Mouse (Mus musculus): Measurements from ENCODE around the gene 4930415O20Rik.
A peak's percentile ranks its signal among the peaks of the same experiment; 100 is the strongest.

The 4930415O20Rik gene

GRCm38 (mm10) chr15:98570873-98571538, at the start of gene 4930415O20Rik, which contains the start of gene Ccnt1:
TSS of gene 4930415O20Rik (plus strand) at chr15:98571004.
TSS of gene Ccnt1 (minus strand) at chr15:98570923.
- no peak for DNase-seq

- DNase-seq, result no peak
Measured at GRCm38 (mm10) chr15:98521245-98521644, 49.6 kb upstream of the 4930415O20Rik start.

- DNase-seq, result no peak
Measured at GRCm38 (mm10) chr15:98526057-98526456, 44.7 kb upstream of the 4930415O20Rik start.

GRCm38 (mm10) chr15:98527056-98527771, 43.6 kb upstream of the 4930415O20Rik start:
- DNase-seq, result no peak

DNA sequence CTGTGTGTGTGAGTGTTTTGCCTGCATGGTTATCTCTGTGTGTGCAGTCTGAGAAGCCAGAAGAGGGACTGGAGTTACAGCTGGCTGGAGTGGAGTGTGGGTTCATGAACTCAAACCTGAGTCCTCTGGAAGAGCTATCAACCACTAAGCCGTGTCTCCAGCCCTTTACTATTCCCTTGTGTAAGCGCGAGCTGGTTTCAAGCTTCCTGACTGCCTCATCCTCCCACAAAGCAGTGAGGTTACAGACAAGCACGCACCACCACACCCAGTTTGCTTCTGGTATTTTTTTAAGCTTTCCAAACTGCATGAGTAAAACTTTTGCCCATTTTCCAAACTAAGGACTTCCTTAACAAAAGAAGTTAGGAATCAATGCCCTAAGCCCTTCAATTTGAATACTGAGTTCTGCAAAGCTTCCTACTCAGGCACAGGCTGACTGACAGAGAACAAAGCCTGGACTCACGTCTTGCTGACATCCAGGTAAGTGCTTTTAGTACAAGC, 42.7 kb upstream of the 4930415O20Rik start:
- no peak for DNase-seq

- no peak for DNase-seq
Measured at GRCm38 (mm10) chr15:98532281-98532680, 38.5 kb upstream of the 4930415O20Rik start.

GRCm38 (mm10) chr15:98533035-98533531, 37.7 kb upstream of the 4930415O20Rik start:
- DNase-seq, result no peak

GRCm38 (mm10) chr15:98533881-98534627, 36.8 kb upstream of the 4930415O20Rik start, which contains the start of gene Kansl2:
TSS of gene Kansl2 (minus strand) at chr15:98534264.
- peak; percentile 97 to 99 for DNase-seq

DNA sequence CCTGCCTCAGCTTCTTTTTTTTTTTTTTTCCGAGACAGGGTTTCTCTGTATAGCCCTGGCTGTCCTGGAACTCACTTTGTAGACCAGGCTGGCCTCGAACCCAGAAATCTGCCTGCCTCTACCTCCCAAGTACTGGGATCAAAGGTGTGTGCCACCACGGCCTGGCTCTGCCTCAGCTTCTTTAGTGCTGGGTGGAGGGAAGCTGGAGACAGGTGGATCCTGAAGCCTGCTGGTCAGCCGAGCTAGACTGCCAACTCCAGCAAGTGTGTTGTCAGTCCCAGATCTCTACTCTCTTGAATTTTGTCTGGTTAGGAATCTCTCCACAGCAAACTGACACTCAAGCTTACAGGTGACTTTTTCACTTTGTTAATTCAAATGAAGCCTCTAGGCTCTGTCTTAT, 34.9 kb upstream of the 4930415O20Rik start:
- no peak for DNase-seq

DNA sequence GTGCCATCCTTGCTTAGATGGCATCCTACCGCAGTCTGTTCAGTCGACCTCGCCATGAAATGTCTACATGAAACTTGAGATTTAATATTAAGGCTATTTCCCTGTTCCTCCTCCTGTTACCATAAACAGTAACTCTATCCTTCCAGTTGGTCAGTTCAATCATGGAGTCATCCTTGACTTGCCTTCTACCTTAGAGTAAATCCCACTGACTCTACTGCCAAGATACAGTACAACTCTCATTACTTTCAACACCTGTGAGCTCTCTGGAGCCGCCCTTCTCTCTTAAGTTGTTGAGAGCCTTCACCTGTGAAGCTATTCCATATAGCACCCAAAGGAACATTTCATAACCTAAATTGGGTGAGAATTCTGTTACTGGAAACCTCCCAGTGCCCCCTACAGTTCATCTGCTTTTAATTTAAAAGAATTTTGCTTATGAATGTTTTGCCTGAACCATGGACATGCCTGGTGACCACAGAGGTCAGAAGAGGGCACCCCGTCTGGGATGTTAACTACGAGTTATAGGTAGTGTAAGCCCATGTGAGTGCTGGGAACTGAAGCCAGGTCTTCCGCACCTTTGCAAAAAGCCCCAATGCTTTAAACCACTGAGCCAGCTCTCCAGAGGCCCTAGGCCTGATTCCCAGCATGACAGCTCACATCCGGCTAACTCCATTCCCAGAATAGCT, 33.8 kb upstream of the 4930415O20Rik start:
- DNase-seq, result no peak

DNA sequence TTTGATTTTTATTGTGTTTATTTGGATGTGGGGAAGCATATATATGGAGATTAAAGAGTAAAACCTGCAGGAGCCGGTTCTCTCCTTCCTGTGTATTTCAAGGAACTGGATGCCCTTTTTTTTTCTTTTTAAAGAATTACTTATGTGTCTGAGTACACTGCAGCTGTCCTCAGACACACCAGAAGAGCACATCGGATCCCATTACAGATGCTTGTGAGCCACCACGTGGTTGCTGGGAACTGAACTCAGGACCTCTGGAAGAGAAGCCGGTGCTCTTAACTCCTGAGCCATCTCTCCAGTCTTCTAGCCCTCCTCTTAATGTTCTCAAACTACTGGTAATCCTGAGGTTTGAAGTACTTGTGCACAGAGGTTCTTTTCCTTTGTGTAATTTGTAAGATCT, 32.9 kb upstream of the 4930415O20Rik start:
- DNase-seq, result no peak

- DNase-seq, result no peak
Measured at GRCm38 (mm10) chr15:98541064-98541463, 29.7 kb upstream of the 4930415O20Rik start.

DNA sequence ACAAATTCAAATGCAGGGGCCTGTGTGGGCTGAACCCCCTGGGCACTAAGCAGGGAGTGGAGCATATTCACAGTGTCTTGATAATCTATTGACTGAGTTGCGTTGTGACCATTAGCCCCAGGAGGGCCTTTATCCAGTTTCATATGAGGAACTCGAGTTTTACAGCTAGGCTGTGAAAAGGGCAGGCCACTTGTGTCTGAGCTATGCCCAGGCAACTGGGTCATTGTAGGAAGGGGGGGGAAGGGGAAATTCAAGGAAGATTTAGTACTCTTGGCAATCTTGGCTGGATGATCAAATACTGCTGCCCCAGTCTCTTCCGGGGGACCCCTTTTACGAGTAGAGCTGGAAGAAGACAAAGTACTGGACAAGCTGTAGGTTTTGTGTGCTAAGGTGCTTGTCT, 27.5 kb upstream of the 4930415O20Rik start:
- DNase-seq, result no peak

DNA sequence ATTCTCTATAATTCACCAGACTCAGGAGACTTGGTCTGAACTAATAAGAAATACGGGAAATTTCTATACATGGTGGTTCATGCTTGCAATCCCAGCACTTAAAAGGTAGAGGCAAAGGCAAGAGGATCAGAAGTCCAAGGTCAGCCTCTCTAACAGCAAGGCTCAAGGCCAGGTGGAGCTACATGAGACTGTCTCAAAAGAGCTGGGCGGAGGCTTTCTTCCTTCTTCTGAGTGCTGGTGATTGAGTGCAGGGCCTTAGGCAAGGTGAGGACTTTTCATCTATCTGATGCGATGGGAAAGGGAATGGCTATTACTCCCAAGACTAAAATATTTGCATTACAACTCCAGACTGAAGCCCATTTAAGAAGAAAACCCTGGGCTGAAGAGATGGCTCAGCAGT, 25.7 kb upstream of the 4930415O20Rik start:
- DNase-seq, result no peak

DNA sequence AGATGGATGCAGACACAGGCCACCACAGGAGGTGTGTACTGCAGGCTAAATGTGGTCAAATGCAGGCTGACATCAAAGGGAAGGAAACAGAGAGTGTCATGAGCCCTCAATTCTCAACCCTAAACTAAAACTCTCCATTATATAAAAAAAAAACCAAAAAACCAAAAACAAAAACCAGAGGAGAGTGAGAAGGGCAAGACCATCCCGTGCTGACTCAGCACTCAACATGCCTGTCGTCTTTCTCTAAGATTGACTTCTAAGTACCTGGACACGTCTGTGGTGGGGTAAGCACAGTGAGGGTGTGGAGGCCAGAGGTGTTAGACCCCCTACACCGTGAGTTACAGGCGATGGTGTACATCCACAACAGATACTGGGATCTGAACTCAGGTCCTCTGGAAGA, 24.0 kb upstream of the 4930415O20Rik start:
- no peak for DNase-seq

- DNase-seq, result no peak
Measured at GRCm38 (mm10) chr15:98552758-98553157, 18.0 kb upstream of the 4930415O20Rik start.

- no peak for DNase-seq
Measured at GRCm38 (mm10) chr15:98555881-98556280, 14.9 kb upstream of the 4930415O20Rik start.

- DNase-seq, result no peak
Measured at GRCm38 (mm10) chr15:98557186-98557585, 13.6 kb upstream of the 4930415O20Rik start.

GRCm38 (mm10) chr15:98566973-98567277, 3.9 kb upstream of the 4930415O20Rik start:
- no peak for DNase-seq

GRCm38 (mm10) chr15:98567278-98568134, 3.3 kb upstream of the 4930415O20Rik start:
- peak; percentile 99 for DNase-seq

DNA sequence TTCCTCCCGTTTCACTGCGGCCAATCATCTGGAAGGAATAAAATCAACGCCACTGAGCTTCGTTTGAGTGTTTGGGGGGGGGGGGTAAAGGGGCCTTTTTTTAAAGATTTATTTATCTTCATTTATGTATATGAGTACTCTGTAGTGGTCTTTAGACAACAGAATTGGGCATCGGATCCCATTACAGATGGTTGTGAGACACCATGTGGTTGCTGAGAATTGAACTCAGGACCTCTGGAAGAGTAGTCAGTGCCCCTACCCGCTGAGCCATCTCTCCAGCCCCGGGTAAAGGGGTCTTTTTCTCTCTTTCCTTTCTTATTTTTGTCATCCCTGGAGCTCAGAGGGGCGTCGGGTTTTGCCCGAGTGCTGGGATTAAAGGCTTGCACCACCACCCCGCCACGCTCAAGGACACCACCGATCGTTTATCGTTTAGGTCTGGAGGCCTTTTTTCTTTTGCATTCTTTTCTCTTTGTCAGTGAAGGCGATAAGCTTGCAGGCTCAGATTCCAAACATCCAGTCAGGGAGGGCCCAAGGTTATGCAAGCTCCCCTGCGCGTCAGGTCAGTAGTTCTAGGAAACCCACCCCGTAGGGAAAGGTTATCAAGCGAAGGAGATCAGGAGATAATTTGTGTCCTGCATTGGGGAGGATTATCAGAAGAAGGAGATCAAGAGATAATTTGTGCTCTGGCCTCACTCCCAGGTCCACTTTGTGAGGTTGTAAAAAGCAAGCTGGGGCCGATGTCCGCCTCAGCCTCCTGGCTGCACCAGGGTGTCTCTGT, 2.4 kb upstream of the 4930415O20Rik start:
- peak in 1 of 2 experiments; percentile 27 for DNase-seq
